Comparison of ENCODE assay signal across 24 mouse cellular contexts in genomic region chr11:105951601-105952044, GRCm38 (mm10). TPM values are rescaled to one million over a fixed set of nuclear protein-coding genes. Genes with fewer than 3 reads are reported as not detected.
DNase-seq lines count a peak whose midpoint lies in the region; ATAC-seq lines count a peak whose summit lies in the region.
"Had no signal": no experiment of that assay in that cellular context is flagged by ENCODE, and none has a peak within 500 bp of the region (broad histone marks: within the 10 kb centered on the region; RNA-seq: fewer than 3 reads in every experiment).

No protein-coding gene starts in this region.

- H3K36me3 ChIP-seq in megakaryocyte, embryonic 14.5 days (replicated peaks; ENCODE audit: low read length), result no peaks in the 10 kb centered on the region
- no peaks in the 10 kb centered on the region for H3K36me3 ChIP-seq in forebrain, embryonic 16.5 days (ENCODE audit: control insufficient read depth, insufficient read depth)
- no peaks in the 10 kb centered on the region for H3K36me3 ChIP-seq in forebrain, embryonic 13.5 days (ENCODE audit: poor library complexity, severe bottlenecking)
- H3K36me3 ChIP-seq: forebrain, embryonic 15.5 days; G1E; hindbrain, embryonic 15.5 days had no signal

- no peak overlapping the region for H3K4me2 ChIP-seq in forebrain, embryonic 16.5 days (ENCODE audit: low read length)
- H3K4me2 ChIP-seq in forebrain, embryonic 13.5 days, result no peak overlapping the region
- H3K4me2 ChIP-seq: forebrain, embryonic 15.5 days; hindbrain, embryonic 15.5 days; midbrain, embryonic 11.5 days had no signal

- H3K9me3 ChIP-seq in megakaryocyte, embryonic 14.5 days, result no peaks in the 10 kb centered on the region
- H3K9me3 ChIP-seq in forebrain, embryonic 16.5 days (ENCODE audit: control insufficient read depth, low read length), result no peaks in the 10 kb centered on the region
- no peaks in the 10 kb centered on the region for H3K9me3 ChIP-seq in forebrain, embryonic 13.5 days (replicated peaks)
- H3K9me3 ChIP-seq: forebrain, embryonic 15.5 days; G1E; hindbrain, embryonic 15.5 days had no signal

- H3K27ac ChIP-seq in forebrain, embryonic 16.5 days (ENCODE audit: low read length), result no peak overlapping the region
- H3K27ac ChIP-seq in forebrain, embryonic 13.5 days, result no peak overlapping the region
- H3K27ac ChIP-seq: forebrain, embryonic 15.5 days; heart, adult 2 months; hindbrain, embryonic 15.5 days; stomach, postnatal 0 days had no signal

- 58% methylated on average over 3 of the region's 3 CpGs for WGBS in forebrain, embryonic 16.5 days
- WGBS in forebrain, embryonic 13.5 days, result 63% methylated on average over 3 of the region's 3 CpGs

- ATAC-seq in megakaryocyte, adult 5-6 weeks (ENCODE audit: poor library complexity, severe bottlenecking), result no peak
- ATAC-seq in forebrain, embryonic 16.5 days, result no peak
- no peak for ATAC-seq in forebrain, embryonic 13.5 days
- ATAC-seq: forebrain, embryonic 15.5 days had no signal

- peak overlapping the region; percentile 23 for H3K4me3 ChIP-seq in megakaryocyte, embryonic 14.5 days (replicated peaks)
- H3K4me3 ChIP-seq in forebrain, embryonic 16.5 days (replicated peaks; ENCODE audit: low read length), result no peak overlapping the region
- no peak overlapping the region for H3K4me3 ChIP-seq in forebrain, embryonic 13.5 days
- H3K4me3 ChIP-seq: forebrain, embryonic 15.5 days; heart, adult 2 months; hindbrain, embryonic 15.5 days had no signal

- DNase-seq in kidney, adult 9 months, result peak; percentile 81
- peak; percentile 59 to 72 for DNase-seq in kidney, postnatal 4 days
- no peak for DNase-seq in frontal cortex, postnatal 25 days (ENCODE audit: low spot score in 2 of 2)
- DNase-seq: adrenal gland, postnatal 25 days; cerebellum, postnatal 10 days; heart, postnatal 10 days; left cerebral cortex, postnatal 4 days; lung, postnatal 14 days; spleen, adult 18-20 months; thymus, postnatal 4 days had no signal

- H3K27me3 ChIP-seq in megakaryocyte, embryonic 14.5 days (replicated peaks), result peaks cover 79% of the 10 kb centered on the region
- no peaks in the 10 kb centered on the region for H3K27me3 ChIP-seq in forebrain, embryonic 16.5 days (replicated peaks; ENCODE audit: control insufficient read depth, insufficient read depth, low read length)
- no peaks in the 10 kb centered on the region for H3K27me3 ChIP-seq in forebrain, embryonic 13.5 days
- H3K27me3 ChIP-seq: forebrain, embryonic 15.5 days; hindbrain, embryonic 15.5 days had no signal

- H3K9ac ChIP-seq in forebrain, embryonic 16.5 days (replicated peaks; ENCODE audit: low read depth, low read length), result no peak overlapping the region
- H3K9ac ChIP-seq in forebrain, embryonic 13.5 days, result no peak overlapping the region
- H3K9ac ChIP-seq: forebrain, embryonic 15.5 days; hindbrain, embryonic 15.5 days had no signal

- H3K4me1 ChIP-seq in megakaryocyte, embryonic 14.5 days, result peaks cover 21% of the 10 kb centered on the region
- H3K4me1 ChIP-seq in forebrain, embryonic 16.5 days (replicated peaks; ENCODE audit: control insufficient read depth, insufficient read depth, low read length), result no peaks in the 10 kb centered on the region
- no peaks in the 10 kb centered on the region for H3K4me1 ChIP-seq in forebrain, embryonic 13.5 days
- H3K4me1 ChIP-seq: forebrain, embryonic 15.5 days; hindbrain, embryonic 15.5 days had no signal

RNA-seq across cellular contexts. Expression of gene Cyb561, which starts 1.5 kb away (rescaled TPM):
- polyA plus RNA-seq in megakaryocyte, embryonic 14.5 days (2012; ENCODE audit: insufficient read depth, low replicate concordance), result not detected in 2 replicates
- total RNA-seq in megakaryocyte, adult 5-6 weeks (2015), result 0.30 TPM in 1 of 2 replicates, not detected in the other
- 0.37 TPM in 1 of 2 replicates, not detected in the other for total RNA-seq in megakaryocyte, adult 5-6 weeks (2017)
- 30.8 and 41.4 TPM in 2 replicates for polyA plus RNA-seq in forebrain, embryonic 16.5 days (2015; fragmentation: Nextera tagmentation; extraction: Ambion mirVana)
- polyA plus RNA-seq in forebrain, embryonic 13.5 days (2015; fragmentation: Nextera tagmentation; extraction: Ambion mirVana), result 17.2 and 21.4 TPM in 2 replicates
- total RNA-seq: neutrophil, adult 5-6 weeks had no signal
- polyA plus RNA-seq: G1E had no signal

RNA-seq across cellular contexts. Expression of gene Ace, which starts 16.1 kb away (rescaled TPM):
- polyA plus RNA-seq in megakaryocyte, embryonic 14.5 days (2012; ENCODE audit: insufficient read depth, low replicate concordance), result 0.17 and 0.89 TPM in 2 replicates
- 7.3 and 9.0 TPM in 2 replicates for total RNA-seq in megakaryocyte, adult 5-6 weeks (2015)
- total RNA-seq in megakaryocyte, adult 5-6 weeks (2017), result 3.2 and 6.9 TPM in 2 replicates
- polyA plus RNA-seq in forebrain, embryonic 16.5 days (2015; fragmentation: Nextera tagmentation; extraction: Ambion mirVana), result 3.2 and 3.3 TPM in 2 replicates
- polyA plus RNA-seq in forebrain, embryonic 13.5 days (2015; fragmentation: Nextera tagmentation; extraction: Ambion mirVana), result 0.57 and 0.97 TPM in 2 replicates
- total RNA-seq: G1E had no signal
- polyA plus RNA-seq: G1E had no signal

RNA-seq across cellular contexts. Expression of gene Ace3, which starts 42.9 kb away (rescaled TPM):
- polyA plus RNA-seq in megakaryocyte, embryonic 14.5 days (2012; ENCODE audit: insufficient read depth, low replicate concordance), result not detected in 2 replicates
- not detected in 2 replicates for total RNA-seq in megakaryocyte, adult 5-6 weeks (2015)
- not detected in 2 replicates for total RNA-seq in megakaryocyte, adult 5-6 weeks (2017)
- polyA plus RNA-seq in forebrain, embryonic 16.5 days (2015; fragmentation: Nextera tagmentation; extraction: Ambion mirVana), result not detected in 2 replicates
- not detected in 2 replicates for polyA plus RNA-seq in forebrain, embryonic 13.5 days (2015; fragmentation: Nextera tagmentation; extraction: Ambion mirVana)
- total RNA-seq: adrenal gland, postnatal 25 days; G1E; gastrocnemius, adult 8-10 months; heart, adult 2 months; heart, postnatal 10 days; layer of hippocampus, adult 18-20 months; left cerebral cortex, postnatal 4 days; neutrophil, adult 5-6 weeks had no signal
- polyA plus RNA-seq: G1E; heart, adult 2 months; hindbrain, embryonic 15.5 days; liver, embryonic 16.5 days; midbrain, embryonic 11.5 days; stomach, postnatal 0 days had no signal

RNA-seq across cellular contexts. Expression of gene Kcnh6, which starts 56.3 kb away (rescaled TPM):
- polyA plus RNA-seq in megakaryocyte, embryonic 14.5 days (2012; ENCODE audit: insufficient read depth, low replicate concordance), result not detected in 2 replicates
- 0.07 TPM in 1 of 2 replicates, not detected in the other for total RNA-seq in megakaryocyte, adult 5-6 weeks (2015)
- not detected in 2 replicates for total RNA-seq in megakaryocyte, adult 5-6 weeks (2017)
- 0.62 and 0.89 TPM in 2 replicates for polyA plus RNA-seq in forebrain, embryonic 16.5 days (2015; fragmentation: Nextera tagmentation; extraction: Ambion mirVana)
- polyA plus RNA-seq in forebrain, embryonic 13.5 days (2015; fragmentation: Nextera tagmentation; extraction: Ambion mirVana), result 0.40 and 0.54 TPM in 2 replicates
- total RNA-seq: G1E; gastrocnemius, adult 8-10 months; heart, adult 2 months had no signal
- polyA plus RNA-seq: G1E had no signal

Comparison
In these comparisons a context has a peak if more than half of its experiments do, and no peak if none do; other contexts are left out.
1. DNase-seq: peak in kidney, adult 9 months (single experiment) and kidney, postnatal 4 days (2 of 2); none in frontal cortex, postnatal 25 days (0 of 2).
2. RNA of gene Cyb561, which starts 1.5 kb away (polyA plus RNA-seq): 30.8 to 41.4 TPM in forebrain, embryonic 16.5 days and 17.2 to 21.4 TPM in forebrain, embryonic 13.5 days; not detected in megakaryocyte, embryonic 14.5 days; every median in the first group is over 10 times any median in the second.